Mouse (Mus musculus) ovary, adult 18-20 months (tissue): ENCODE data around the gene Fbxo8.

Source experiments
- DNase-seq: peaks from one replicate; pipeline ENCODE4 v3.0.0; 2022; ENCODE audit warnings: low spot score, mixed read lengths

Fbxo8 gene

GRCm38 (mm10) chr8:56550558-56551360 is at the start of gene Fbxo8, which contains the start of gene Cep44:
TSS of gene Fbxo8 (plus strand) at chr8:56551090.
TSS of gene Cep44 (minus strand) at chr8:56551047.
- DNase-seq: peak; percentile 57

GRCm38 (mm10) chr8:56501911-56502310 is 49.0 kb upstream of the Fbxo8 start:
- no peak for DNase-seq

GRCm38 (mm10) chr8:56508318-56508951 is 42.5 kb upstream of the Fbxo8 start:
- DNase-seq: no peak

- no peak for DNase-seq
Measured at GRCm38 (mm10) chr8:56508952-56509479, 41.9 kb upstream of the Fbxo8 start.

- no peak for DNase-seq
Measured at GRCm38 (mm10) chr8:56518848-56519247, 32.0 kb upstream of the Fbxo8 start.

- DNase-seq: no peak
Measured at GRCm38 (mm10) chr8:56520249-56520648, 30.6 kb upstream of the Fbxo8 start.

- no peak for DNase-seq
Measured at GRCm38 (mm10) chr8:56521051-56521450, 29.8 kb upstream of the Fbxo8 start.

GRCm38 (mm10) chr8:56528869-56529268 is 22.0 kb upstream of the Fbxo8 start:
- no peak for DNase-seq

- DNase-seq: no peak
Measured at GRCm38 (mm10) chr8:56530359-56530758, 20.5 kb upstream of the Fbxo8 start.

GRCm38 (mm10) chr8:56540706-56541105 is 10.2 kb upstream of the Fbxo8 start:
- DNase-seq: no peak

GRCm38 (mm10) chr8:56547866-56548265 is 3.0 kb upstream of the Fbxo8 start:
- no peak for DNase-seq

GRCm38 (mm10) chr8:56551361-56551852 is 517 bp downstream of the Fbxo8 start:
- DNase-seq: peak; percentile 80

- DNase-seq: no peak
Measured at GRCm38 (mm10) chr8:56552045-56552444, 1.2 kb downstream of the Fbxo8 start.

GRCm38 (mm10) chr8:56552551-56553103 is 1.7 kb downstream of the Fbxo8 start:
- DNase-seq: no peak

- DNase-seq: no peak
Measured at GRCm38 (mm10) chr8:56564399-56565047, 13.6 kb downstream of the Fbxo8 start.

GRCm38 (mm10) chr8:56566856-56567255 is 16.0 kb downstream of the Fbxo8 start:
- DNase-seq: no peak

GRCm38 (mm10) chr8:56580918-56581317 is 30.0 kb downstream of the Fbxo8 start:
- no peak for DNase-seq

GRCm38 (mm10) chr8:56582841-56583240 is 32.0 kb downstream of the Fbxo8 start:
- DNase-seq: no peak

- DNase-seq: no peak
Measured at GRCm38 (mm10) chr8:56589004-56589403, 38.1 kb downstream of the Fbxo8 start.

- DNase-seq: no peak
Measured at GRCm38 (mm10) chr8:56591084-56591483, 40.2 kb downstream of the Fbxo8 start.

GRCm38 (mm10) chr8:56591502-56591901 is 40.6 kb downstream of the Fbxo8 start:
- no peak for DNase-seq

- no peak for DNase-seq
Measured at GRCm38 (mm10) chr8:56606481-56606880, 55.6 kb downstream of the Fbxo8 start.
